Mouse (Mus musculus) neural tube, embryonic 15.5 days (tissue): ENCODE measurements around the gene Eif4enif1. TPM values are rescaled to one million over a fixed set of nuclear protein-coding genes. Genes with fewer than 3 reads are reported as not detected.
"Not testable (repeated sequence)": the region's sequence is repeated elsewhere in the genome, so short reads cannot be mapped to it uniquely, and the experiment has no call there.

Source experiments
- ATAC-seq: fragments of 200-750 bp; cut with Nextera tagmentation; 2 replicates; pipeline ENCODE4 v1.8.0; 2017; ENCODE audit warnings: mild to moderate bottlenecking, moderate TSS enrichment, moderate library complexity; ENCODE audit not compliant: low FRiP score
- H3K27ac ChIP-seq: fragments of 300-500 bp; sonication (generic); replicated peaks from 2 replicates; pipeline ENCODE4 v1.5.1; 2015; ENCODE audit warnings: mild to moderate bottlenecking, inconsistent platforms
- H3K27me3 ChIP-seq: fragments of 300-500 bp; sonication (generic); replicated peaks from 2 replicates; pipeline ENCODE4 v1.6.1; 2015; ENCODE audit warnings: inconsistent platforms
- H3K36me3 ChIP-seq: fragments of 300-500 bp; sonication (generic); 2 replicates; pipeline ENCODE4 v1.6.1; 2015; ENCODE audit warnings: inconsistent platforms
- H3K4me1 ChIP-seq: fragments of 300-500 bp; sonication (generic); 2 replicates; pipeline ENCODE4 v1.6.1; 2015; ENCODE audit warnings: inconsistent platforms
- H3K4me2 ChIP-seq: fragments of 300-500 bp; sonication (generic); 2 replicates; pipeline ENCODE4 v1.6.1; 2015; ENCODE audit warnings: inconsistent platforms, mild to moderate bottlenecking, moderate library complexity
- H3K4me3 ChIP-seq: fragments of 300-500 bp; sonication (generic); replicated peaks from 2 replicates; pipeline ENCODE4 v1.5.1; 2015; ENCODE audit warnings: mild to moderate bottlenecking, inconsistent platforms
- H3K9ac ChIP-seq: fragments of 300-500 bp; sonication (generic); replicated peaks from 2 replicates; pipeline ENCODE4 v1.6.1; 2015; ENCODE audit warnings: mild to moderate bottlenecking, inconsistent platforms
- H3K9me3 ChIP-seq: fragments of 300-500 bp; sonication (generic); replicated peaks from 2 replicates; pipeline ENCODE4 v1.6.1; 2016; ENCODE audit warnings: inconsistent platforms
- WGBS: fragments of 180-500 bp; shearing (Covaris S2); methylation state at CpG from one replicate; pipeline ENCODE4 v1.1.7; 2015; ENCODE audit warnings: mixed read lengths; 5-methylcytosine and 5-hydroxymethylcytosine counted together
- polyA plus RNA-seq: library from polyadenylated mRNA; unstranded; fragments of >200 nt; fragmentation: Nextera tagmentation; extraction: Ambion mirVana; gene quantifications from 2 replicates; pipeline ENCODE4 v1.2.1, GENCODE M21; 2015

Eif4enif1 gene
- polyA plus RNA-seq, 1 experiment from 2014 or later, result 53.1 TPM

DNA sequence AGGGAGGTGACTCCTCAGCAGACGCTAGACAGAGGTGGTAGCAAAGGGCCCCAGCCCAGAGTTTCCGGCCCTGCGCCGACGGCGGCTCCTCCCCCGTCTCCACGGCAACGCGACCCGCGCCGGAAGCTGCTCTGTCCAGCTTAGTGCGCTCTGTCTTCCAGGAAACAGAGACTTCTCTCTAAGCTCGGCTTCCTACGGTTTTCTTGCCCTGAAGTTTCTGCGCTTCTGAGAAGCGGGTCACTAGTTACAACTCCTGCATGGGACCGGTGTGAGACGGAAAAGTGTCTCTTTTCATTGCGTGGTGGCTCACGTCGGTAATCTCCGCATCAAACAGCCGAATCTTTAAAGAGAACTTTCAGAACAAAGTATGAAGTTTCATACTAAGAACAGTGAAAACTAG, 8.8 kb upstream of the Eif4enif1 start, which contains the start of gene Sfi1:
Gene Sfi1, minus strand, starts transcription at position 101 of the 400 bp plus-strand sequence.
- Histone ChIP-seq H3K27me3 (no peaks in the 10 kb centered on the region), H3K4me3 (no peak within 1 kb of the TSS), H3K9ac (no peak within 1 kb of the TSS), H3K9me3 (no peaks in the 10 kb centered on the region), H3K4me1 (no peaks in the 10 kb centered on the region), H3K27ac (no peak within 1 kb of the TSS), H3K4me2 (no peak within 1 kb of the TSS), H3K36me3 (no peaks in the 10 kb centered on the region)
- no peak for ATAC-seq
- WGBS, result 86% methylated on average over 25 of the region's 25 CpGs

DNA sequence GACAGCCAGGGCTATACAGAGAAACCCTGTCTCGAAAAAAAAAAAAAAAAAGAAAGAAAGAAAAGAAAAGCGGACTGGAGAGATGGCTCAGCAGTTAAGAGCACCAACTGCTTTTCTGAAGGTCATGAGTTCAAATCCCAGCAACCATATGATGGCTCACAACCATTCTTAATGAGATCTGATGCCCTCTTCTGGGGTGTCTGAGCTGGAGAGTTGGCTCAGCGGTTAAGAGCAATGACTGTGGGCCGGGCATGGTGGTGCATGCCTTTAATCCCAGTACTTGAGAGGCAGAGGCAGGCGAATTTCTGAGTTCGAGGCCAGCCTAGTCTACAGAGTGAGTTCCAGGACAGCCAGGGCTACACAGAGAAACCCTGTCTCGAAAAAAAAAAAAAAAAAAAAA, 1.6 kb upstream of the Eif4enif1 start:
- not testable (repeated sequence) for H3K27ac ChIP-seq, ATAC-seq, H3K9me3 ChIP-seq, H3K36me3 ChIP-seq, H3K4me2 ChIP-seq, H3K27me3 ChIP-seq, H3K4me3 ChIP-seq, H3K9ac ChIP-seq
- H3K4me1 ChIP-seq, result peaks cover 11% of the 10 kb centered on the region
- 90% methylated on average over 6 of the region's 7 CpGs for WGBS

DNA sequence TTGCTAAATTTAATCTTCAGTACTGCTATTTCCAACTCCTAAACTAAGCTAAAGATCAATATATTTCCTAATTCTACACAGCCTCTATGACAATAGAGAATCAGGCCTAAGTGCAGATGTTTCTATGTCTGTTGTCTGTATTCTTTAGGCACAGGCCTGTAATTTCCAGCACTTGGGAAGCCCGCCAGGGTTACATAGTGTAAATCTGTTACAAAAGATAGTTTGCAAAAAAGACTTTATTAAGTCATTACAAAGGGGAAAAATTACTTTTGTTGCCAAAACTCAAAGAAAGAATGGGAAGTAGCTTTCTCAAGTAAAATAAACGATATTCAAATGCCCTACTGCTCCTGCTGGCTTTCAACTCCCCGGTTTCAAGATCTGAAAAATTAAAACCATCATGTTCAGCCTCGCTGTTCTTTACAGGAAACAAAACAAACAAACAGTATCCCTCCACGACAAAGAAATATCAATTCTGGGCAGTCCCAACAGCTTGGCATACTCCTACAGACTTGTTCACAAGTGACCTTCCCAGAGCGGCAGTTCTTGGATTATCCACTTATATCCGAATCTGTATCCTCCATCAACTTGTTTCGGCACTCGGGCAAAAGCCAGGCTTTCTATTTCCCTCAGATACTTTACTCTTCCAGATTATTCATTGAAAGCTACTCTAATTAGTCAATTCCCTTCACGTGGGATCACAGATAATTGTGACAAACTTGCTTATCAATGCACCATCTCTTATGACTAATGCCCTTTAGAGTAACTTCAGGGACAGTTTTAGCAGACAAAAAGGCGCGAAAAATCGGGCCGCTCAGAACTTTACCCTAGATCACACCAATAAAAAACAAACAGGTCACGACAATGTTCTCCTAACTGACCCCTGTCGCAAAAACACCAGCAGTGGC, 614 bp upstream of the Eif4enif1 start:
- H3K27ac ChIP-seq, result peak overlapping the region; percentile 71; the same call in 1 of the 2 replicates
- no peak overlapping the region for H3K9ac ChIP-seq
- peaks cover 13% of the 10 kb centered on the region for H3K36me3 ChIP-seq
- H3K4me1 ChIP-seq, result peaks cover 11% of the 10 kb centered on the region
- peak overlapping the region; percentile 40 for H3K4me3 ChIP-seq
- H3K27me3 ChIP-seq, result no peaks in the 10 kb centered on the region
- 8% methylated on average over 16 of the region's 16 CpGs for WGBS
- H3K9me3 ChIP-seq, result no peaks in the 10 kb centered on the region
- H3K4me2 ChIP-seq, result peak overlapping the region; percentile 36
- no peak for ATAC-seq

DNA sequence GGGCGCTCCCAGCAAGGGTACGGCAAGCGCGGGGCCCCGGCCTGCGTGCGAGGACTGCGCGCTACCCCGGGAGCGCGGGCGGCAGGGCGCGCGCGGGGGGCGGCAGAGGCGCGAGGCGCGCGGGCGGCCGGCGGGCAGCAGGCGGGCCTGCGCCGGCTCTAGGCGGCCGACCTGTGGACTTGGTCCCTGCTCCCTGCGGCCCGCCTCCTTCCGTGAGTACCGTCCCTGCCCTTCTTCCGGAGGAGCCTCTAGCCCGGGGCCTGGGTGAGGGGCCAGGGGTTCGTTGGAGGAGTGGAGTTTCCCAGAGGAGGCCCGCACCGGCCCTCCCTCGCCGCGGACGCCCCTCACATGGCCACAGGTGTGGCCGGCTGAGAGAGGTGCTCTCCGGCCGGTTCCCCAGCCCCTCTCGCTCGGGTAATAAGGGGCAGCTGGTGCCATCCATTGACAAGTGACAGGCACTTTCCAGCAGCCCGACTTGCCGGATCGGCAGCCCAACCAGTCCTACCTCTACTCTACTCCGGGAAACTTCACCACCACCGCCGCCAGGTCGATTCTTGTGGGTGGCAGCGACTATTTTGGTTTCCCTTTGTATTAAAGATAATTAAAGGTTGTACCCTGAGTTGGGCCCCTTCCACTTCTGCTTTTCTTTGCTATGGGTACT, 719 bp downstream of the Eif4enif1 start:
- peaks cover 11% of the 10 kb centered on the region for H3K4me1 ChIP-seq
- peak overlapping the region; percentile 33 for H3K9ac ChIP-seq
- ATAC-seq, result peak; percentile 58; the same call in 1 of the 2 replicates
- H3K36me3 ChIP-seq, result peaks cover 23% of the 10 kb centered on the region
- peak overlapping the region; percentile 47 for H3K4me2 ChIP-seq
- no peaks in the 10 kb centered on the region for H3K9me3 ChIP-seq
- H3K27me3 ChIP-seq, result no peaks in the 10 kb centered on the region
- peak overlapping the region; percentile 18 for H3K27ac ChIP-seq
- under 1% methylated on average over 25 of the region's 57 CpGs for WGBS
- H3K4me3 ChIP-seq, result peak overlapping the region; percentile 40

DNA sequence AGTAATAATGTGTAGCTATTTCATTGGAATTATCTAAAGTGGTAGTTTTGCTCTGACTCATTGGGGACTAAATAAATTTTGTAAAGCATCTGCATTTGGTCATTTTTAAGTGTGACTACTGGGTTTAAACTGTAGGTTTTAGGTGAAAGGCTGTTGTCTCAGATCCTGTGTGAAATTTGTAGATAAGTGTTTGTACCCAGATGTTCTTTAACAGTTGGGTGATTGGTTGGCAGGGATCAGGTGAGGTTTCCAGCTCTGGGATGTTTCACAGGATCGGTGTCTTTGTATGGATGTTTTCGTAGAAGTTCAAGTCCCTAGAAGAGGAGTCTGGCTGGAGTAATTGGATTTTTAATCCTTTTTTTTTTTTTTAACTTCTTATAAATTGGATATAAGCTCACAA, 1.6 kb downstream of the Eif4enif1 start:
- Histone ChIP-seq H3K9ac (no peak overlapping the region), H3K4me2 (peak overlapping the region; percentile 47), H3K36me3 (peaks cover 29% of the 10 kb centered on the region), H3K27me3 (no peaks in the 10 kb centered on the region), H3K4me1 (peaks cover 11% of the 10 kb centered on the region), H3K27ac (no peak overlapping the region), H3K4me3 (0 out of 2 replicates have a peak overlapping the region, but pooled peaks have one; percentile 40), H3K9me3 (no peaks in the 10 kb centered on the region)
- 88% methylated on average over 2 of the region's 2 CpGs for WGBS
- ATAC-seq, result no peak

DNA sequence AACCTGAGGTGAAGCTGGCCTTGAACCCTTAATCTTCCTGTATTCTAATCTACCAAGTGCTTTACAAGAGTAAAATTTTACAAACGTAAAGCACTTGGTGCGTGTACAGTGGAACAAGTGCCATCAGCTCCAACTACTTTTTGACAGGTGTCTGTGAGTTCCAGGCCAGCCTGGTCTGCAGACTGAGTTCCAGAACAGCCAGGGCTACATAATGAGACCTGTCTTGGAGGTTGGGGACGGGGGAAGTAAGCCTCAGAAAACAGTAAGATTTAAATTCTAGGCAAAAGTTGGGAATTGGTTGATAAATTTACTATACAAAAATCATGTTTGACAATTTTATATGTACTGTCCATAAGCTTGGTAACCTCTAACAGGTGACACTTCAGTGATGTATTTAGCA, 3.0 kb downstream of the Eif4enif1 start:
- peaks cover 35% of the 10 kb centered on the region for H3K36me3 ChIP-seq

DNA sequence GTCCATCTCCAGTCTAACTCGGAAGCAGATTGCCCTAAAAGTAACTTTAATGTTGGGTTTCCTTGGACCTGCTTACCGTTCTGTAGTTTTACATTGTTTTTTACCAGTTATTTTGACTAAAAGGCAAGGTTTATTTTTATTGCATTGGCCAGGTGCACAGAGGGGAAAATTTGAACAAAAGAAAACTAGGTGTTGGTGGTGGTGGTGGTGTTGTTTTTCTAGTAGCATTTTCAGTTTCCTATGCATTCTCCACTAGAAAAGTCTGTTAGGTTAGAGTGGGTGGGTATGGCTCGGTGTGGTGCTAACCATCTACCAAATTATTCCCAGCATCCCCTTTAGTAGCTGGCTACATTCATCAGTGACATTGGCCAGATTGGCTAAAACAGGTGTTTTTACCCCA, 4.6 kb downstream of the Eif4enif1 start:
- no peak overlapping the region for H3K27ac ChIP-seq
- 94% methylated on average over 3 of the region's 3 CpGs for WGBS

More for the DNA sequence above, 3.0 kb downstream of the Eif4enif1 start:
- Histone ChIP-seq H3K9ac (no peak overlapping the region), H3K9me3 (no peaks in the 10 kb centered on the region), H3K27me3 (no peaks in the 10 kb centered on the region), H3K4me3 (no peak overlapping the region), H3K27ac (no peak overlapping the region), H3K4me2 (no peak overlapping the region), H3K4me1 (peaks cover 11% of the 10 kb centered on the region)
- no peak for ATAC-seq
- 92% methylated on average over 3 of the region's 3 CpGs for WGBS

DNA sequence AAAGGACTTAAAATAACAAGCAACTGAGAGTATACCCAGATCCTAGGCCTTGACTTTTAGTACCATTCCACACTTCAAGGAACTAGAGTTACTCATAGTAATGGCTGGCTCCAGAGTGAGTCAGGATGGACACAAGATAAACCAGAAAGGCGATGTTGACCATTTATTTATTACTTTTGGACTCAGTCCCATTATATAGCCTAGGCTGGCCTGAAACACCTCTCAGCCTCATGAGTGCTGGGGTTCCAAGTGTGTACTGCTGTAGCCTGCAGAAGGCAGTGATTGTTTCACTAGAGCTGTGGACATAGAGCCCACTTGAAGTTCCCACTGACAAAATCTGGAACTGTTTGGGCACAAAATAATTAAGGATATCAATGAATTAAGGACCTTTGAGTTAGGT, 10.3 kb downstream of the Eif4enif1 start:
- no peak for ATAC-seq
- Histone ChIP-seq H3K4me3 (no peak overlapping the region), H3K4me1 (no peaks in the 10 kb centered on the region), H3K9me3 (no peaks in the 10 kb centered on the region), H3K4me2 (no peak overlapping the region), H3K27me3 (no peaks in the 10 kb centered on the region), H3K36me3 (peaks cover 49% of the 10 kb centered on the region), H3K9ac (no peak overlapping the region), H3K27ac (no peak overlapping the region)
- 85% methylated on average over 1 of the region's 1 CpGs for WGBS

More for the DNA sequence above, 4.6 kb downstream of the Eif4enif1 start:
- Histone ChIP-seq H3K9ac (no peak overlapping the region), H3K4me3 (no peak overlapping the region), H3K4me1 (peaks cover 11% of the 10 kb centered on the region), H3K27me3 (no peaks in the 10 kb centered on the region), H3K9me3 (no peaks in the 10 kb centered on the region), H3K4me2 (no peak overlapping the region), H3K36me3 (peaks cover 35% of the 10 kb centered on the region)
- no peak for ATAC-seq

DNA sequence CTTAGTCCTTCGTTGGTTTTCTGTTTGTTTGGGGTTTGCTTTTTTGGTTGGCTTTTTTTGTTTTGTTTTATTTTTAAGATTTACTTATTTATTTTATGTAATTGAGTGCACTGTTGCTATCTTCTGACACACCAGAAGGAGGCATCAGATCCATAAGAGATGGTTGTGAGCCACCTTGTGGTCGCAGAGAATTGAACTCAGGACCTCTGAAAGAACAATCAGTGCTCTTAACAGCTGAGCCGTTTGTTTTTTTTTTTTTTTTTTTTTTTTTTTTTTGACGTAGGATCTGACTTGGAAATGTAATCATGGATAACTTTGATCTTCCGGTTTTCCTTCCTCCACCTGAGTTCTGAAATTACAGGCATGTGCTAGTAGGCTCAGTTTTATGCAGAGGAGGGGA, 20.9 kb downstream of the Eif4enif1 start:
- peaks cover 73% of the 10 kb centered on the region for H3K36me3 ChIP-seq

DNA sequence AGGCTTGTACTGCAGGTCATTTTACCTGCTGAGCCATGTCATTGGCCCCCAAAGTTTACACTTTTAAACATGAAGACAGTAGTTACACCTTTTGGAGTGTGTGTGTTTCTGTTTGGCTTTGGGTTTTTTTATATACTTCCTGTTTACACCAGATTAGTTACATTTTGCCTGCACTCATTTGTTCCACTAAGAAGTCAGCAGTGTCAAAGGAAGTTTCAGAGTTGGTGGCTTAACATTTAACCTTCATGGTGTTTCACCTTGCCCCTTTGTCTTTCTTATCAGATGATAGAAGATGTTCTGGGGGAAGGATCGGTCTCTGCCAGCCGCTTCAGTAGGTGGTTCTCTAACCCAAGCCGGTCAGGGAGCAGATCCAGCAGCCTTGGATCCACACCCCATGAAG, 24.9 kb downstream of the Eif4enif1 start:
- Histone ChIP-seq H3K27me3 (no peaks in the 10 kb centered on the region), H3K4me1 (no peaks in the 10 kb centered on the region), H3K9me3 (no peaks in the 10 kb centered on the region), H3K36me3 (peaks cover 77% of the 10 kb centered on the region), H3K27ac (no peak overlapping the region), H3K4me3 (no peak overlapping the region), H3K9ac (no peak overlapping the region), H3K4me2 (no peak overlapping the region)
- no peak for ATAC-seq
- WGBS, result 96% methylated on average over 3 of the region's 3 CpGs

More for the DNA sequence above, 20.9 kb downstream of the Eif4enif1 start:
- Histone ChIP-seq H3K27me3 (no peaks in the 10 kb centered on the region), H3K4me3 (no peak overlapping the region), H3K27ac (no peak overlapping the region), H3K9me3 (no peaks in the 10 kb centered on the region), H3K4me1 (no peaks in the 10 kb centered on the region), H3K9ac (no peak overlapping the region), H3K4me2 (no peak overlapping the region)
- ATAC-seq, result no peak
- WGBS, result 84% methylated on average over 5 of the region's 5 CpGs

DNA sequence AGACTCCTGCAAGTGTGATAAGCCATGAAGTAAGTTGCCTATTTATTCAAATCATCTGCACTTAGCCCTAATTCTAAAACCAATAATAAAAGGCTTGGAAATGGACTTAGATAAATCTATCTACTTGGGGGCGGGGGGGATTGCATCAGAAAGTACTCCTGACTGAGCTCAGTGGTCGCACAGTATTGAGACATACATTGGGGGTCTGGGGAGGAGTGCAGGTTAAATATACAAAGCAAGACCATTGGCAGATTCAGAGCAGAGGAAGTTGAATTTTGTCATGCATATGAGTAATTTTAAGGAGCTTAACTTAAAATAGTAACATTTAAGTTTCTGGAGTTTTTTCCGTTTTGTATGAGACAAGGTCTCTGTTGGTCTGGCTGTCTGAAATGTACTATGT, 30.1 kb downstream of the Eif4enif1 start:
- no peaks in the 10 kb centered on the region for H3K4me1 ChIP-seq
- no peak for ATAC-seq

DNA sequence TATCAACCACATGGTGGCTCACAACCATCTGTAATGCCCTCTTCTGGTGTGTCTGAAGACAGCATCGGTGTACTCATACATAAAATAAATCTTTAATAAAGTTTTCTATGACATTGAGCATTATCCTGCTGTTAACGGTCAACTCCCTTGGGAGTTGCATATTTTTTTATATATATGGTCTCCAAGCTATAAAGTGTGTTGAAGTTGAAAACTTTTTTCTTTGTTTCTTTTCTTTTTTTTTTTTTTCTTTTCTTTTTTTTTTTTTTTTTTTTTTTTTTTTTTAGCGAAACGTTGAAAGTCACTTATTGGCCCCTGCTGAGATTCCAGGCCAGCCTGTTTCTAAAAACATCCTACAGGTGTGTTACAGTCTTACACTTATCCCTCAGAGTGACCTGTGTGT, 31.5 kb downstream of the Eif4enif1 start:
- Histone ChIP-seq H3K9me3 (no peaks in the 10 kb centered on the region), H3K9ac (no peak overlapping the region), H3K4me1 (no peaks in the 10 kb centered on the region), H3K27me3 (no peaks in the 10 kb centered on the region), H3K4me3 (no peak overlapping the region), H3K36me3 (peaks cover 87% of the 10 kb centered on the region), H3K27ac (no peak overlapping the region), H3K4me2 (no peak overlapping the region)
- no peak for ATAC-seq
- WGBS, result 89% methylated on average over 4 of the region's 4 CpGs

More for the DNA sequence above, 30.1 kb downstream of the Eif4enif1 start:
- Histone ChIP-seq H3K4me3 (no peak overlapping the region), H3K27ac (no peak overlapping the region), H3K9me3 (no peaks in the 10 kb centered on the region), H3K9ac (no peak overlapping the region), H3K36me3 (peaks cover 81% of the 10 kb centered on the region), H3K27me3 (no peaks in the 10 kb centered on the region), H3K4me2 (no peak overlapping the region)
- 98% methylated on average over 3 of the region's 3 CpGs for WGBS
